Mouse (Mus musculus): Measurements from ENCODE around the gene Mylk4.

- TF ChIP-seq CTCF (IDR thresholded peaks at IDR 0.05; ENCODE audit: low read depth, low read length) = no peak
- no peak for TF ChIP-seq POLR2A (IDR thresholded peaks at IDR 0.05; ENCODE audit: borderline replicate concordance, low read depth, low read length)
Measured at GRCm38 (mm10) chr13:32803701-32804345, 20.1 kb upstream of the Mylk4 start.
